Mouse (Mus musculus) ES-Bruce4 (cell line): ENCODE results near the gene Pik3r5.

Source experiments
- CTCF ChIP-seq: IDR thresholded peaks from one replicate; pipeline ENCODE4 v1.8.1; 2011; ENCODE audit warnings: low read depth, low read length
- EP300 ChIP-seq: IDR thresholded peaks from 2 replicates; pipeline ENCODE4 v1.6.1; 2011; ENCODE audit warnings: low read depth, low read length; ENCODE audit not compliant: insufficient read depth
- POLR2A ChIP-seq: IDR thresholded peaks from one replicate; pipeline ENCODE4 v1.8.1; 2011; ENCODE audit warnings: low read length; ENCODE audit not compliant: insufficient read depth

GRCm38 (mm10) chr11:68464260-68464659, 32.3 kb downstream of the Pik3r5 start:
- TF ChIP-seq CTCF = no peak
- TF ChIP-seq POLR2A = no peak
- no peak for TF ChIP-seq EP300
